Mouse (Mus musculus): ENCODE measurements at regions not wholly inside any gene's neighbourhood (a gene's known extent, or its start where the extent isn't known, plus 50 kb on each side); places are given as distances from the start of the nearest gene placed in this dataset.

- TF ChIP-seq CTCF (IDR thresholded peaks at IDR 0.05; ENCODE audit: extremely low read depth, insufficient read length, insufficient replicate concordance, low read depth, low read length), result no peak
- no peak for TF ChIP-seq POLR2A (IDR thresholded peaks at IDR 0.05; ENCODE audit: low read depth, low read length)
These were observed 74.6 kb upstream of the Ppm1h start for GRCm38 (mm10) chr10:122603960-122604359.
